Mouse (Mus musculus): ENCODE measurements around the gene Mpg.

Mpg gene

GRCm38 (mm10) chr11:32231125-32231524 is 4.8 kb downstream of the Mpg start:
- DNase-seq (ENCODE audit: low spot score) = no peak

- DNase-seq (ENCODE audit: low spot score) = no peak
Observed at GRCm38 (mm10) chr11:32232848-32233247, 6.5 kb downstream of the Mpg start.

- no peak for DNase-seq (ENCODE audit: low spot score)
Observed at GRCm38 (mm10) chr11:32233895-32234294, 7.6 kb downstream of the Mpg start.

GRCm38 (mm10) chr11:32234816-32235485 is 8.6 kb downstream of the Mpg start:
- no peak for DNase-seq (ENCODE audit: low spot score)

GRCm38 (mm10) chr11:32235646-32236045 is 9.3 kb downstream of the Mpg start:
- DNase-seq (ENCODE audit: low spot score) = peak; percentile 95

- no peak for DNase-seq (ENCODE audit: low spot score)
Observed at GRCm38 (mm10) chr11:32236132-32236531, 9.8 kb downstream of the Mpg start.

- peak; percentile 82 for DNase-seq (ENCODE audit: low spot score)
Observed at GRCm38 (mm10) chr11:32236712-32237410, 10.6 kb downstream of the Mpg start.

GRCm38 (mm10) chr11:32237411-32237795 is 11.1 kb downstream of the Mpg start:
- DNase-seq (ENCODE audit: low spot score) = no peak

GRCm38 (mm10) chr11:32238093-32238860 is 12.0 kb downstream of the Mpg start:
- peak; percentile 72 for DNase-seq (ENCODE audit: low spot score)

GRCm38 (mm10) chr11:32241391-32241790 is 15.1 kb downstream of the Mpg start:
- DNase-seq (ENCODE audit: low spot score) = no peak

GRCm38 (mm10) chr11:32242209-32242608 is 15.9 kb downstream of the Mpg start:
- DNase-seq (ENCODE audit: low spot score) = no peak

GRCm38 (mm10) chr11:32243205-32243955 is 17.1 kb downstream of the Mpg start:
- peak; percentile 30 for DNase-seq (ENCODE audit: low spot score)

GRCm38 (mm10) chr11:32244064-32244463 is 17.8 kb downstream of the Mpg start:
- DNase-seq (ENCODE audit: low spot score) = peak; percentile 58

- DNase-seq (ENCODE audit: low spot score) = no peak
Observed at GRCm38 (mm10) chr11:32244617-32245016, 18.3 kb downstream of the Mpg start.

GRCm38 (mm10) chr11:32245614-32246013 is 19.3 kb downstream of the Mpg start:
- no peak for DNase-seq (ENCODE audit: low spot score)

GRCm38 (mm10) chr11:32247068-32247467 is 20.8 kb downstream of the Mpg start:
- peak; percentile 30 for DNase-seq (ENCODE audit: low spot score)

GRCm38 (mm10) chr11:32248350-32248749 is 22.0 kb downstream of the Mpg start:
- DNase-seq (ENCODE audit: low spot score) = no peak

GRCm38 (mm10) chr11:32250880-32251763 is 24.8 kb downstream of the Mpg start:
- DNase-seq (ENCODE audit: low spot score) = no peak

GRCm38 (mm10) chr11:32253121-32253520 is 26.8 kb downstream of the Mpg start:
- no peak for DNase-seq (ENCODE audit: low spot score)

GRCm38 (mm10) chr11:32256146-32256545 is 29.8 kb downstream of the Mpg start:
- no peak for DNase-seq (ENCODE audit: low spot score)

GRCm38 (mm10) chr11:32256566-32256965 is 30.3 kb downstream of the Mpg start:
- no peak for DNase-seq (ENCODE audit: low spot score)

Measured in adipocyte (in vitro differentiated cells).